Mouse (Mus musculus) ES-Bruce4 (cell line): ENCODE measurements around the gene Polr3b. TPM values are rescaled to one million over a fixed set of nuclear protein-coding genes. Genes with fewer than 3 reads are reported as not detected.

Source experiments
- H3K27ac ChIP-seq: 2 replicates; pipeline ENCODE4 v1.5.1; 2012; ENCODE audit warnings: low read length, inconsistent platforms; ENCODE audit not compliant: insufficient read depth
- H3K27me3 ChIP-seq: 2 replicates; pipeline ENCODE4 v1.6.1; 2012; ENCODE audit warnings: mild to moderate bottlenecking, low read length, inconsistent platforms; ENCODE audit not compliant: control insufficient read depth, poor library complexity, insufficient read depth, severe bottlenecking
- H3K36me3 ChIP-seq: 2 replicates; pipeline ENCODE4 v1.6.1; 2012; ENCODE audit warnings: inconsistent platforms, mild to moderate bottlenecking, low read length, moderate library complexity; ENCODE audit not compliant: control insufficient read depth, poor library complexity, insufficient read depth, severe bottlenecking
- H3K4me1 ChIP-seq: one replicate; pipeline ENCODE4 v1.8.1; 2011; ENCODE audit warnings: low read length; ENCODE audit not compliant: control insufficient read depth, insufficient read depth
- H3K4me3 ChIP-seq: 2 replicates; pipeline ENCODE4 v1.5.1; 2011; ENCODE audit warnings: low read depth, mild to moderate bottlenecking, low read length
- H3K9ac ChIP-seq: 2 replicates; pipeline ENCODE4 v1.6.1; 2012; ENCODE audit warnings: low read depth, mild to moderate bottlenecking, inconsistent platforms; ENCODE audit not compliant: poor library complexity, severe bottlenecking
- H3K9me3 ChIP-seq: replicated peaks from 2 replicates; pipeline ENCODE4 v1.6.1; 2012; ENCODE audit warnings: mild to moderate bottlenecking, low read length, inconsistent platforms; ENCODE audit not compliant: control insufficient read depth, poor library complexity, insufficient read depth, severe bottlenecking
- CTCF ChIP-seq: IDR thresholded peaks from one replicate; pipeline ENCODE4 v1.8.1; 2011; ENCODE audit warnings: low read depth, low read length
- EP300 ChIP-seq: IDR thresholded peaks from 2 replicates; pipeline ENCODE4 v1.6.1; 2011; ENCODE audit warnings: low read depth, low read length; ENCODE audit not compliant: insufficient read depth
- POLR2A ChIP-seq: IDR thresholded peaks from one replicate; pipeline ENCODE4 v1.8.1; 2011; ENCODE audit warnings: low read length; ENCODE audit not compliant: insufficient read depth
- polyA plus RNA-seq: library from polyadenylated mRNA; stranded (reverse); fragments of >200 nt; gene quantifications from 2 replicates; pipeline ENCODE4 v1.2.4, GENCODE M21; 2011; ENCODE audit warnings: low read depth; ENCODE audit not compliant: missing spikeins, insufficient read depth, insufficient read length

The Polr3b gene
- polyA plus RNA-seq, 1 experiment = 45.8 TPM

- TF ChIP-seq POLR2A (no peak), CTCF (no peak), EP300 (no peak)
- H3K9me3 ChIP-seq = no peaks in the 10 kb centered on the region
- H3K9ac ChIP-seq = no peak overlapping the region
- no peaks in the 10 kb centered on the region for H3K27me3 ChIP-seq
- H3K4me1 ChIP-seq = no peaks in the 10 kb centered on the region
- H3K27ac ChIP-seq = no peak overlapping the region
- H3K36me3 ChIP-seq = peaks cover 34% of the 10 kb centered on the region
- no peak overlapping the region for H3K4me3 ChIP-seq
These were observed 17.6 kb downstream of the Polr3b start for GRCm38 (mm10) chr10:84639525-84640287.

DNA sequence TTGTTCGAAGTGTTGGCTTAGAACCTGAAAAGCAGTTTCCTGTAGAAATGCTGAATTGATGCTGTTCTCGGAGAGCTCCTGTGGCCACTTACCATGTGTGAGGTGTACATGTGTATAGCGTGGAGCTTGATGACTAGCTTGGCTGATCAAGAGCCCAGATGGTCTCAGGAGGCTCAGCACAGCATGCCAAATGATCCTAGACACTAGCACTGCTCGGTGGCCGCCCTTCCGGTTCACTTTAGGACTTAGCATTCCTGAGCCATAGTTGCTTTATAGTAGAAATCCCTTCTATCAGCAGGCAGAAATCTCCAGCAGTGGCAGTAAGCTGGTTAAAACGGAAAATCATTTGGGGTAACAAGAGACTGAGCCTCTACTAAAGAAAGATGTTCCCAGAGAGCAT lies 18.8 kb downstream of the Polr3b start:
- H3K27me3 ChIP-seq = no peaks in the 10 kb centered on the region
- H3K4me3 ChIP-seq = no peak overlapping the region
- peaks cover 33% of the 10 kb centered on the region for H3K36me3 ChIP-seq
- TF ChIP-seq POLR2A = no peak
- TF ChIP-seq CTCF = no peak
- TF ChIP-seq EP300 = no peak
- H3K4me1 ChIP-seq = no peaks in the 10 kb centered on the region
- no peaks in the 10 kb centered on the region for H3K9me3 ChIP-seq
- peak overlapping the region; percentile 31; the same call in 1 of the 2 replicates for H3K27ac ChIP-seq
- no peak overlapping the region for H3K9ac ChIP-seq

GRCm38 (mm10) chr10:84641576-84641975 lies 19.5 kb downstream of the Polr3b start:
- H3K27me3 ChIP-seq = no peaks in the 10 kb centered on the region

DNA sequence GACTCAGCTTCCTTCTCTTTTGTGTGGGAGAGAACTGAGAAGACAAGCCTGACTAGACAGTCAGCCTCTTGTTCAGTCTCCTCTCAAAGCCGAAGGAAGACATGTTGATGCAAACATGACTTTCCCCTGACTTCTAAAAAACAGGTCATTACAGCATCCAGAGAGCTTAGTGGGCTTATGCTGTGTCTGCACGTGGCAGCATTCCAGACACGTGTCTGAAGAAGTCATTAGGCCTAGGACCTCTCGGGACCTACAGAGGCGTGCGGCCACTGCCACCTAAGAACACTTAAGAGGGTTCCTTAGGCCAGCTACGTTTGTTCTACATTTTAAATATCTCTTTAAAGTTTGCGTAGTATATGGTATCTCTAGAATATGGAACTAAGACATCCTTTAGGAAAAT lies 23.8 kb downstream of the Polr3b start:
- Histone ChIP-seq H3K9me3 (no peaks in the 10 kb centered on the region), H3K4me3 (no peak overlapping the region), H3K36me3 (peaks cover 22% of the 10 kb centered on the region), H3K27me3 (no peaks in the 10 kb centered on the region), H3K9ac (no peak overlapping the region), H3K27ac (no peak overlapping the region), H3K4me1 (no peaks in the 10 kb centered on the region)
- no peak for TF ChIP-seq CTCF
- no peak for TF ChIP-seq POLR2A
- no peak for TF ChIP-seq EP300

More at GRCm38 (mm10) chr10:84641576-84641975, 19.5 kb downstream of the Polr3b start:
- Histone ChIP-seq H3K4me3 (no peak overlapping the region), H3K27ac (no peak overlapping the region), H3K4me1 (no peaks in the 10 kb centered on the region), H3K9me3 (no peaks in the 10 kb centered on the region), H3K9ac (no peak overlapping the region), H3K36me3 (peaks cover 28% of the 10 kb centered on the region)
- no peak for TF ChIP-seq EP300

DNA sequence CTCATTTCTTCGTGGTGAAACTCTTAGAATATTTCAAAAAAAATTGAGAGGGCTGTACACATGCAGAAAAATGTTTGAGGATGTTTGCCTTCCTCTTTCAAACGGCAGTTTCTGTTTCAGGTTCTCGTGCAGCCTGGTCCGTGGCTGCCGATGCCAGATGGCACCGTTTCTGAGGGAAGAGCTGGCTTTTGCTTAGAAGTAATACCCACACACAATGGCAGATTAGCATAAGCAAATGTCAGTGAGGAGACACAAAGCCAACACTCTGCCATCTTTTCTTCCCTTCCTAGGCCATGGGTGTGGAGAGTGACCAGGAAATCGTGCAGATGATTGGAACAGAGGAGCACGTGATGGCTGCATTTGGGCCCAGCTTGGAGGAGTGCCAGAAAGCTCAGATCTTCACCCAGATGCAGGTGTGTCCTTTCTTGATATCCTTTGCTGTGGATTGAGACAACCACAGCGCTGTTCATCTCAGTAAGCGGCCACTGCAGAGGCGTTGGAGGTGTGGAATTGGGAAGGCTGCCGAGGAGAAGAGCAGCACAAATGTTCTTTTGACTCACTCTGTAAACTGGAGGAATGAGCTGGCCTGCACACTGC lies 24.5 kb downstream of the Polr3b start:
- H3K4me3 ChIP-seq = no peak overlapping the region
- no peak overlapping the region for H3K9ac ChIP-seq
- no peaks in the 10 kb centered on the region for H3K9me3 ChIP-seq
- no peaks in the 10 kb centered on the region for H3K4me1 ChIP-seq
- H3K36me3 ChIP-seq = peaks cover 20% of the 10 kb centered on the region
- no peak for TF ChIP-seq CTCF
- TF ChIP-seq POLR2A = no peak
- TF ChIP-seq EP300 = no peak
- no peaks in the 10 kb centered on the region for H3K27me3 ChIP-seq
- no peak overlapping the region for H3K27ac ChIP-seq

- no peak for TF ChIP-seq CTCF
- no peak for TF ChIP-seq EP300
- TF ChIP-seq POLR2A = no peak
- Histone ChIP-seq H3K27me3 (no peaks in the 10 kb centered on the region), H3K4me1 (no peaks in the 10 kb centered on the region), H3K4me3 (no peak overlapping the region), H3K36me3 (peaks cover 19% of the 10 kb centered on the region), H3K9ac (no peak overlapping the region), H3K27ac (no peak overlapping the region), H3K9me3 (no peaks in the 10 kb centered on the region)
These were observed 25.2 kb downstream of the Polr3b start for GRCm38 (mm10) chr10:84647264-84647663.
